Mouse (Mus musculus): ENCODE data around the gene Lin37.

The Lin37 gene

GRCm38 (mm10) chr7:30586455-30587020 is 26.9 kb upstream of the Lin37 start:
- DNase-seq (ENCODE audit: low read depth, low spot score) = no peak

GRCm38 (mm10) chr7:30585170-30585569 is 25.5 kb upstream of the Lin37 start:
- no peak for DNase-seq (ENCODE audit: low read depth, low spot score)

- DNase-seq (ENCODE audit: low read depth, low spot score) = no peak
These were observed 24.7 kb upstream of the Lin37 start for GRCm38 (mm10) chr7:30584339-30584738.

- DNase-seq (ENCODE audit: low read depth, low spot score) = no peak
These were observed 21.9 kb upstream of the Lin37 start for GRCm38 (mm10) chr7:30581547-30581946.

- DNase-seq (ENCODE audit: low read depth, low spot score) = no peak
These were observed 20.3 kb upstream of the Lin37 start for GRCm38 (mm10) chr7:30579950-30580349.

GRCm38 (mm10) chr7:30572969-30573368 is 13.3 kb upstream of the Lin37 start:
- DNase-seq (ENCODE audit: low read depth, low spot score) = no peak

- DNase-seq (ENCODE audit: low read depth, low spot score) = no peak
These were observed 12.8 kb upstream of the Lin37 start for GRCm38 (mm10) chr7:30572389-30572788.

GRCm38 (mm10) chr7:30567555-30567954 is 7.9 kb upstream of the Lin37 start:
- DNase-seq (ENCODE audit: low read depth, low spot score) = no peak

- no peak for DNase-seq (ENCODE audit: low read depth, low spot score)
These were observed 6.4 kb upstream of the Lin37 start for GRCm38 (mm10) chr7:30566033-30566432.

GRCm38 (mm10) chr7:30564970-30565571 is 5.4 kb upstream of the Lin37 start, which contains the start of gene Igflr1:
Igflr1 (plus strand) TSS chr7:30565427.
- no peak for DNase-seq (ENCODE audit: low read depth, low spot score)

- no peak for DNase-seq (ENCODE audit: low read depth, low spot score)
These were observed 4.3 kb upstream of the Lin37 start for GRCm38 (mm10) chr7:30563906-30564280.

- peak; percentile 99 for DNase-seq (ENCODE audit: low read depth, low spot score)
These were observed 3.7 kb upstream of the Lin37 start, which contains the start of the genes U2af1l4, Gm49396 and Psenen for GRCm38 (mm10) chr7:30563117-30563905. U2af1l4 (plus strand) TSS chr7:30563301. Gm49396 (plus strand) TSS chr7:30563344. Psenen (minus strand) TSS chr7:30563627.

GRCm38 (mm10) chr7:30562526-30563116 is 3.0 kb upstream of the Lin37 start:
- DNase-seq (ENCODE audit: low read depth, low spot score) = no peak

- no peak for DNase-seq (ENCODE audit: low read depth, low spot score)
These were observed 658 bp upstream of the Lin37 start for GRCm38 (mm10) chr7:30560296-30560695.

GRCm38 (mm10) chr7:30558656-30559442 is 789 bp downstream of the Lin37 start:
- DNase-seq (ENCODE audit: low read depth, low spot score) = no peak

GRCm38 (mm10) chr7:30557901-30558514 is 1.6 kb downstream of the Lin37 start:
- no peak for DNase-seq (ENCODE audit: low read depth, low spot score)

- DNase-seq (ENCODE audit: low read depth, low spot score) = no peak
These were observed 2.6 kb downstream of the Lin37 start for GRCm38 (mm10) chr7:30556894-30557536.

GRCm38 (mm10) chr7:30553810-30554584 is 5.6 kb downstream of the Lin37 start:
- DNase-seq (ENCODE audit: low read depth, low spot score) = no peak

GRCm38 (mm10) chr7:30553021-30553589 is 6.5 kb downstream of the Lin37 start:
- DNase-seq (ENCODE audit: low read depth, low spot score) = no peak

Measured in mesoderm, embryonic 11.5 days (tissue).